Mouse (Mus musculus) frontal cortex, postnatal 10 days (tissue): ENCODE results near the gene Ubxn1.
"Not testable (repeated sequence)": the region's sequence is repeated elsewhere in the genome, so short reads cannot be mapped to it uniquely, and the experiment has no call there.

Experiments
- DNase-seq, 2 experiments: peaks; one replicate each; pipeline ENCODE4 v3.0.0; 2022; ENCODE audit warnings: low spot score in 2 of 2, mixed read lengths in 1 of 2

Ubxn1 gene

GRCm38 (mm10) chr19:8857689-8858088 lies 13.6 kb upstream of the Ubxn1 start:
- no peak for DNase-seq

GRCm38 (mm10) chr19:8859018-8859417 lies 12.3 kb upstream of the Ubxn1 start:
- no peak for DNase-seq

- no peak for DNase-seq
Observed at GRCm38 (mm10) chr19:8864265-8864664, 7.0 kb upstream of the Ubxn1 start.

GRCm38 (mm10) chr19:8870381-8870780 lies 915 bp upstream of the Ubxn1 start:
- DNase-seq, result not testable (repeated sequence)

GRCm38 (mm10) chr19:8870838-8871237 lies 458 bp upstream of the Ubxn1 start:
- no peak for DNase-seq

- no peak for DNase-seq
Observed at GRCm38 (mm10) chr19:8872266-8872840, 1.1 kb downstream of the Ubxn1 start.

GRCm38 (mm10) chr19:8875031-8875430 lies 3.7 kb downstream of the Ubxn1 start:
- DNase-seq, result no peak

GRCm38 (mm10) chr19:8880311-8881033 lies 9.2 kb downstream of the Ubxn1 start, which contains the start of gene Uqcc3:
Gene Uqcc3, minus strand, starts transcription at chr19:8880923.
- peak; percentile 85 to 87 for DNase-seq

GRCm38 (mm10) chr19:8881034-8881392 lies 9.7 kb downstream of the Ubxn1 start:
- DNase-seq, result no peak

GRCm38 (mm10) chr19:8883616-8884015 lies 12.3 kb downstream of the Ubxn1 start, which contains the start of the genes Lbhd1 and Gm49403:
Gene Lbhd1, plus strand, starts transcription at chr19:8883732.
Gene Gm49403, plus strand, starts transcription at chr19:8883930.
- no peak for DNase-seq

GRCm38 (mm10) chr19:8886916-8887584 lies 15.8 kb downstream of the Ubxn1 start:
- DNase-seq, result no peak

GRCm38 (mm10) chr19:8887585-8888463 lies 16.5 kb downstream of the Ubxn1 start:
- no peak for DNase-seq

GRCm38 (mm10) chr19:8888511-8889385 lies 17.5 kb downstream of the Ubxn1 start, which contains the start of the genes 1810009A15Rik and Gm49416:
Gene 1810009A15Rik, plus strand, starts transcription at chr19:8888853.
Gene Gm49416, plus strand, starts transcription at chr19:8888926.
- peak; percentile 89 to 93 for DNase-seq

- DNase-seq, result peak; percentile 73 to 81
Observed at GRCm38 (mm10) chr19:8892829-8893766, 21.8 kb downstream of the Ubxn1 start, which contains the start of gene Ints5. Gene Ints5, plus strand, starts transcription at chr19:8893005.

- DNase-seq, result no peak
Observed at GRCm38 (mm10) chr19:8895397-8895960, 24.2 kb downstream of the Ubxn1 start.

GRCm38 (mm10) chr19:8896231-8896630 lies 24.9 kb downstream of the Ubxn1 start:
- not testable (repeated sequence) for DNase-seq

GRCm38 (mm10) chr19:8897211-8897864 lies 26.0 kb downstream of the Ubxn1 start:
- peak in 1 of 2 experiments; percentile 46 for DNase-seq

GRCm38 (mm10) chr19:8897865-8898495 lies 26.7 kb downstream of the Ubxn1 start, which contains the start of gene Ganab:
Gene Ganab, plus strand, starts transcription at chr19:8898071.
- peak; percentile 95 for DNase-seq
